Mouse (Mus musculus) midbrain, embryonic 10.5 days (tissue): ENCODE data around the gene Uqcrq. TPM values are rescaled to one million over a fixed set of nuclear protein-coding genes. Genes with fewer than 3 reads are reported as not detected.
"Not testable (repeated sequence)": the region's sequence is repeated elsewhere in the genome, so short reads cannot be mapped to it uniquely, and the experiment has no call there.

ENCODE experiments used
- DNase-seq: peaks from one replicate; pipeline ENCODE4 v3.0.0-alpha.2; 2017; ENCODE audit warnings: low spot score
- H3K27ac ChIP-seq: fragments of 300-500 bp; sonication (generic); replicated peaks from 2 replicates; pipeline ENCODE4 v1.5.1; 2016; ENCODE audit warnings: mild to moderate bottlenecking
- H3K27me3 ChIP-seq: fragments of 300-500 bp; sonication (generic); 2 replicates; pipeline ENCODE4 v1.6.1; 2016; ENCODE audit warnings: low read depth, mild to moderate bottlenecking; ENCODE audit not compliant: poor library complexity, severe bottlenecking
- H3K36me3 ChIP-seq: fragments of 300-500 bp; sonication (generic); 2 replicates; pipeline ENCODE4 v1.6.1; 2016; ENCODE audit warnings: mild to moderate bottlenecking, moderate library complexity
- H3K4me1 ChIP-seq: fragments of 300-500 bp; sonication (generic); 2 replicates; pipeline ENCODE4 v1.6.1; 2016
- H3K4me3 ChIP-seq: fragments of 300-500 bp; sonication (generic); 2 replicates; pipeline ENCODE4 v1.5.1; 2016; ENCODE audit warnings: mild to moderate bottlenecking, moderate library complexity
- H3K9me3 ChIP-seq: fragments of 300-500 bp; sonication (generic); replicated peaks from 2 replicates; pipeline ENCODE4 v1.6.1; 2016; ENCODE audit warnings: mild to moderate bottlenecking
- WGBS: fragments of 180-500 bp; shearing (Covaris S2); methylation state at CpG from one replicate; pipeline ENCODE4 v1.1.7; 2016; 5-methylcytosine and 5-hydroxymethylcytosine counted together
- polyA plus RNA-seq: library from polyadenylated mRNA; unstranded; fragments of >200 nt; fragmentation: Nextera tagmentation; extraction: Ambion mirVana; gene quantifications from 2 replicates; pipeline ENCODE4 v1.2.1, GENCODE M21; 2016

The Uqcrq gene
- polyA plus RNA-seq, 1 experiment from 2014 or later, result 602 TPM

DNA sequence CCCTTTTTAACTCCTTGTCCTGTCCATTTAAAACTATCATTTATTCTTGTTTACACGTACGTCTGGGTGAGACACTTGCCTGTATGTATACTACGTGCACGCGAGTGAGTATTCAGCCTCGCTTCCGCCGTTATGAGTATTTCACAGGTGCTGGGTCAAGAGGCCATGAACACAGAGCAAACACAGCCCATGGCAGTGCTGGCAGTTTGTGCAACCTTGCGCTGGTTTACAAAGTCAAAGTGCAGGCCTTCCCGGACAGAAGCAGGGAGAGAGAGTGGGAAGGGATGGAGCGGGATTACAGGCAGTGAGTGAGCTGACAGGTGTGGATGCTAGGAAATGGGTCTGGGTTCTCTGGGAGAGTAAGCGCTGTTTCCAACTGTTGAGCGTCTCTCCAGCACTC, 15.6 kb upstream of the Uqcrq start:
- WGBS, result 90% methylated on average over 13 of the region's 13 CpGs
- Histone ChIP-seq H3K4me3 (no peak overlapping the region), H3K36me3 (no peaks in the 10 kb centered on the region), H3K4me1 (no peaks in the 10 kb centered on the region), H3K9me3 (no peaks in the 10 kb centered on the region), H3K27ac (no peak overlapping the region), H3K27me3 (no peaks in the 10 kb centered on the region; the same call in 1 of the 2 replicates)
- DNase-seq, result no peak

DNA sequence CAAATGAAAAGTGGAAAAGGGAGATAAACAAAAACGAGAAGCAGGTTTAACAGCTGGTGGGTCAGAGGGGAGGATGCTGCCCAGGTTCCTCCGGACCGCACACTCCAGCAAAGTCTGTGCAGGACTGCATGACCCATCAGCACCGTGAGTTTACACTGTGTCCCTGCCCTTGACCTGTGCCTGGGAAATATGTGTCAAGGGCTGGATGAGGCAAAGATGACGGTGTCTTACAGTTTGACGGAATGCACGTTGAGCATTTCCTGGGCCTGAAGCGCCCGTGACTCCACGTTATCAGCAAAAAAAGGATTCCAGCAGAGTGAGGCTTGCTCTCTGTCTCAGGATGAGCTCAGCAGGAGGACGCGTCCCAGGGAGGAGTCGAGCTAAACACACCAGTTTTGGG, 14.9 kb upstream of the Uqcrq start:
- WGBS, result 59% methylated on average over 13 of the region's 13 CpGs
- DNase-seq, result no peak
- H3K27me3 ChIP-seq, result no peaks in the 10 kb centered on the region; the same call in 1 of the 2 replicates
- H3K27ac ChIP-seq, result no peak overlapping the region
- H3K4me3 ChIP-seq, result no peak overlapping the region
- H3K36me3 ChIP-seq, result no peaks in the 10 kb centered on the region
- H3K9me3 ChIP-seq, result no peaks in the 10 kb centered on the region
- no peaks in the 10 kb centered on the region for H3K4me1 ChIP-seq

DNA sequence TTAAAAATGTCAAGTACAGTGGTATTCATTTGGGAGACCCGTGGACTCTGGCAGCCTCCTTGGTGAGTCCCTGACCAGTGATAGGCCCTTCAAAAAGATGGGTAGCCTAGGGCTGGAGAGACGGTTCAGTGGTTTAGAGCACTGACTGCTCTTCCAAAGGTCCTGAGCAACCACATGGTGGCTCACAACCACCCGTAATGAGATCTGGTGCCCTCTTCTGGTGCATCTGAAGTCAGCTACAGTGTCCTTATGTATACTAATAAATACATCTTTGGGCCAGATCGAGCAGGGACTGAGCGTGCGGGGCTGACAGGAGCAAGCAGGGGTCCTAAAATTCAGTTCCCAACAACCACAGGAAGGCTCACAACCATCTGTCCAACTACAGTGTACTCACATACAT, 13.2 kb upstream of the Uqcrq start:
- Histone ChIP-seq H3K27ac (no peak overlapping the region), H3K4me1 (no peaks in the 10 kb centered on the region), H3K4me3 (no peak overlapping the region), H3K36me3 (no peaks in the 10 kb centered on the region), H3K9me3 (no peaks in the 10 kb centered on the region), H3K27me3 (no peaks in the 10 kb centered on the region)
- WGBS, result 45% methylated on average over 6 of the region's 6 CpGs
- no peak for DNase-seq

DNA sequence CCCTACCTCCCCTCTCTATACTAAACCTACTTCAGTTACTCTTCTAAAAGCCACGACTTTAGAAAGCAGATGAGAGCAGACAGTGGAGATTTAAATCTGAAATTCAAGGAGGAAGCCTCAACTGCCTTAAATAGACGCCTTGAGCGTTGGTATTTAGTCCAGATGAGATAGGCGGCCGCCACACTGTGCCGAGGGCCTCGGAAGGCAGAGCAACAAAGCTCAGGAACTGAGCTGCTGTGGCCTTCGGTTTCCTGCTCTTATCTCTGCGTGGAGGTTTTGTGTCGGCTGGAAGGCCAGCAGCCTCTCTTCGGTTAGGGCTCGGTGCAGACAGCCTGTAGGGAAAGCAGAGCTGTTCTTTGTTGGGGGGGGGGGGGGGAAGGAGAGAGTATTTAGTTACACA, 11.3 kb upstream of the Uqcrq start:
- Histone ChIP-seq H3K27me3 (no peaks in the 10 kb centered on the region), H3K4me1 (no peaks in the 10 kb centered on the region), H3K36me3 (no peaks in the 10 kb centered on the region), H3K4me3 (no peak overlapping the region), H3K9me3 (no peaks in the 10 kb centered on the region), H3K27ac (no peak overlapping the region)
- DNase-seq, result no peak
- WGBS, result 61% methylated on average over 12 of the region's 12 CpGs

DNA sequence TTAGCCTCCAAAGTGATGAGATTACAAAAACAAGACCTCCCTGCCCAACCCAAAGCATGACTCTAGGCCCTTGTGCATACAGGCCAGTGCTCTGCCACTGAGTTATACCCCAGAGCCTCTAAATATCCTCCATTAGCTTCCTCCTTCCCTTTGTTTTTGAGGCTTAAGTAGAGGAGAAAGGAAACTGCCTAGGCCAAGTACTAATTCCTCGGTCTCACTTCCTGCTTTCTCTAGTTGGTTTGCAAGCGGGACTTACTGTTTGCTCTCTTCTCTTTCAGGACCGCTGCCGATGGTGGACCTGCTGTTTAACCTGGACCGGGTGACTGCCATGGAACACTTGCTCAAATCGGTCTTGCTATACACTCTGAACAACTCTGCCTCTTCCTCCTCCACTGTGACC, 5.7 kb upstream of the Uqcrq start:
- Histone ChIP-seq H3K4me3 (no peak overlapping the region), H3K36me3 (no peaks in the 10 kb centered on the region), H3K27me3 (no peaks in the 10 kb centered on the region), H3K4me1 (peaks cover 5% of the 10 kb centered on the region), H3K27ac (no peak overlapping the region), H3K9me3 (no peaks in the 10 kb centered on the region)
- DNase-seq, result no peak
- 89% methylated on average over 6 of the region's 6 CpGs for WGBS

DNA sequence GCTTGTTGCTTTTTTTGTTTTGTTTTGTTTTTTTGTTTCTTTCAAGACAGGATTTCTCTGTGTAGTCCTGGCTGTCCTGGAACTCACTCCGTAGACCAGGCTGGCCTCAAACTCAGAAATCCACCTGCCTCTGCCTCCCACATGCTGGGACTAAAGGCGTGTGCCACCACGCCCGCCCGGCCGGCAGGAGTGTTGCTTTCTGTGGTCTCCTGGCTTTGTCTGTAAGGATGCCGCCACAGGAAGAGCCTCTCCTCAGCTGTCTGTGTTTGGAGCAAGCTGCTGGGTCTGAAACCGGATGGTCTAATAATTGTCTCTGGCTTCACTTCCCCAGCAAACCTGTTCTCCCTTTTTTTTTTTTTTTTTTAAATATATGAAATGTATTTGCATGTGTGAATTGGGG, 4.9 kb upstream of the Uqcrq start:
- Histone ChIP-seq H3K27me3 (no peaks in the 10 kb centered on the region), H3K4me1 (peaks cover 8% of the 10 kb centered on the region), H3K27ac (no peak overlapping the region), H3K9me3 (no peaks in the 10 kb centered on the region), H3K36me3 (no peaks in the 10 kb centered on the region), H3K4me3 (no peak overlapping the region)
- 86% methylated on average over 8 of the region's 8 CpGs for WGBS
- DNase-seq, result no peak

DNA sequence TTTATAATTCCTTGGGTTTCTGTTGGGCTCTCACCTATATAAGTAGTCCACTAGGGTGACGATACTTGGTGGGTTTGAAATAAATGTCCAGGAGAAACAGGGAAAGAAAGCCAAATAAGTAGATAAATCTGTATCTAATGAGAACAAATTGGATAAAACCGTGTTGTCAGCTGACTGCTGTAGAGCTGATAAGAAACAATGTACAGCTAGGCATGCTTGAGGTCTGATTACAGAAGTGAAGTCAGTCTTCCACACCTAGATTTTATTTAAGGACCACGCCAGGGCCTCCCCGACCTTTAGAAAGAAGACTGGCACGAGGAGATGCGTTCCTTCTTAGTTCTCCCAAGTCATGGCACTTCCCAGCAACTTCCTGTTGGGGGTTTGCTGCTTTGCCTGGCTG, 2.4 kb upstream of the Uqcrq start:
- no peaks in the 10 kb centered on the region for H3K9me3 ChIP-seq
- H3K27me3 ChIP-seq, result no peaks in the 10 kb centered on the region
- no peak overlapping the region for H3K27ac ChIP-seq
- 78% methylated on average over 6 of the region's 6 CpGs for WGBS
- H3K4me1 ChIP-seq, result peaks cover 19% of the 10 kb centered on the region
- no peak for DNase-seq
- no peak overlapping the region for H3K4me3 ChIP-seq
- peaks cover 12% of the 10 kb centered on the region for H3K36me3 ChIP-seq

DNA sequence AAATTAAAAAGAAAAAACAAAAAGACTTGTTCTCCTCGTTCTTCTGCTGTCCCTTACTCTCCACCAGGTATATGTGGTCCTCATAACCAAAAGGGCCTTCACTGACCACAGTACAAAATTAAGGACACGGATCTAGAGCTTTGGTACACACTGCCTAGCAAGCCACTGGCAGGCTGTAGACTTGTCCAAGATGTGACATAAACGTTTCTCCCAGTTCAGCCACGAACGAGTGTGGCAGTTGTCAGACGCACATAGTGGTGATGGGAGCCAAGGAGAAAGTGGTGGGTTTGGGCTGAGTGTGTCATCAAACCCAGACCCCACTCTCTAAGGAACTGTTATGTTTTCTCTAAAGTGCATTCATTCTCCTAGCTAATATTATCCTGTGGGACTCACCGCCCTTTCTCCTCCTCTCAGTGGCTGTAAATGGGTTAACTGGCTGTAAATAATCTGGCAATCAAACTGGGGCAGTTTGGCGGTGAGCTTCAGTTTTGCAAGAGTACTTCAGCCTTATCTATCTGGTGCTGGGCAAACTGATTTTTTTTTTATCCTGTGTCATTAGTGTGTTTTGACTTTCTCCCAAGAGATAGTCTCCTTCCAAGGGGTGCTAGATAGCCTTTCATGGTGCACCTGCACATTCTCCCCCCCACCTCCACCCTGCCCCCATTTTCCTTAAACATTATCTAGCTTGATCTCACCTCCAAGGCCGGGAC, 871 bp upstream of the Uqcrq start:
- peak overlapping the region; percentile 93 for H3K4me3 ChIP-seq
- WGBS, result 26% methylated on average over 9 of the region's 9 CpGs
- H3K27me3 ChIP-seq, result no peaks in the 10 kb centered on the region
- peak overlapping the region; percentile 86 for H3K27ac ChIP-seq
- no peaks in the 10 kb centered on the region for H3K9me3 ChIP-seq
- DNase-seq, result peak; percentile 22
- peaks cover 21% of the 10 kb centered on the region for H3K36me3 ChIP-seq
- H3K4me1 ChIP-seq, result peaks cover 19% of the 10 kb centered on the region

DNA sequence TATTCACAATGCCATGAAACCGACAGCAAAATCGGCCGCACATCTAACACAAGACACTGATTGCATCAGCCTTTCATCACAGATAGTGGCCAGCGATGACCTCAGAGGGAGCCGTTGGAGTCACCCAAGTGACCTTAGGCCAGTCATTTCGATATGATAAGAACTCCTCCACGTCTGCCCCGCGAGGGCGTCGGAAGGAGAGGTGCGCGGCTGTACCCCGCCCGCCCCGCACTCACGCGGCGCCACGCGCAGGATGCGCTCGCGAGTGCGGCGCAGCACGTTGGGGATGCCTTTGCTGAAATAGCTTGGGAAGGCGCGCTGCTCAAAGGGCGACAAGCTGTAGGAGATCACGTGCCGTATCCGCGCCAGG, 346 bp downstream of the Uqcrq start:
- DNase-seq, result no peak
- H3K36me3 ChIP-seq, result peaks cover 21% of the 10 kb centered on the region
- peaks cover 19% of the 10 kb centered on the region for H3K4me1 ChIP-seq
- H3K4me3 ChIP-seq, result peak overlapping the region; percentile 93
- WGBS, result under 1% methylated on average over 34 of the region's 34 CpGs
- H3K27ac ChIP-seq, result peak overlapping the region; percentile 86
- no peaks in the 10 kb centered on the region for H3K27me3 ChIP-seq
- no peaks in the 10 kb centered on the region for H3K9me3 ChIP-seq

DNA sequence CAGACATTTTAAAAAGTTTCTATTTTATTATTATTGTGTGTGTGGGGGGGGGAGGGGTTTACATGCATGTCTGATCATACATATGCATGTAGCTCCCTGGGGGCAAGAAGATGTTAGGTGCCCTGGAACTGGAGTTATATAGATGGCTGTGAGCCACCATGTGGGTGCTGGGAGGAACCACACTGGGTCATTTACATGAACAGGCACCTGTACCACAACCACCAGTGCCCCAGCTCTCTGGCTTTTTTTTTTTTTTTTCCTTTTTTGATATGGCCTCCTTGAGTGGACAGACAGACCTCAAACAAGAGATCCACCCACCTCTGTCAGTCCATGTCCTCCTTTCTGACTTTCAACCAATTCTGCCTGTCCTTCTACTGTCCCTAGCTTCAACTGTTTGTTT, 1.4 kb downstream of the Uqcrq start:
- no peak for DNase-seq
- Histone ChIP-seq H3K4me1 (peaks cover 19% of the 10 kb centered on the region), H3K27ac (no peak overlapping the region), H3K36me3 (peaks cover 21% of the 10 kb centered on the region), H3K4me3 (peak overlapping the region; percentile 93), H3K27me3 (no peaks in the 10 kb centered on the region), H3K9me3 (no peaks in the 10 kb centered on the region)

DNA sequence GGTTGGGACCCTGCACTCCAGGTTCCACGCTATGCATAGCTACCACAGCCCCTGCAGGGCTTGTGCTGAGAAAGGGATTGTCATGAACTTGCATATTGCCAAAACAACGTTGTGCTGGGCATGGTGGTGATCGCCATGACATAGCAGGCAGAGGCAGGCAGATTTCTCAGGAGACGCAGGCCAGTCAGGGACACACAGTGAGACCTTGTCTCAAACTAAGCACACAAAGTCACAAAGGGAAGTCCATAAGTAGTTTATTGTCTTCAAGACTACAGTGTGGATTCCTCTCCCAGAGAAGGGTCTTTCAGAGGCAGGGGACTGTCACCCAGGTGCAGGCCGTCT, 1.9 kb downstream of the Uqcrq start:
- Histone ChIP-seq H3K27me3 (no peaks in the 10 kb centered on the region), H3K27ac (no peak overlapping the region), H3K4me3 (no peak overlapping the region), H3K4me1 (peaks cover 19% of the 10 kb centered on the region), H3K36me3 (peaks cover 21% of the 10 kb centered on the region), H3K9me3 (no peaks in the 10 kb centered on the region)
- 98% methylated on average over 5 of the region's 5 CpGs for WGBS
- DNase-seq, result no peak

DNA sequence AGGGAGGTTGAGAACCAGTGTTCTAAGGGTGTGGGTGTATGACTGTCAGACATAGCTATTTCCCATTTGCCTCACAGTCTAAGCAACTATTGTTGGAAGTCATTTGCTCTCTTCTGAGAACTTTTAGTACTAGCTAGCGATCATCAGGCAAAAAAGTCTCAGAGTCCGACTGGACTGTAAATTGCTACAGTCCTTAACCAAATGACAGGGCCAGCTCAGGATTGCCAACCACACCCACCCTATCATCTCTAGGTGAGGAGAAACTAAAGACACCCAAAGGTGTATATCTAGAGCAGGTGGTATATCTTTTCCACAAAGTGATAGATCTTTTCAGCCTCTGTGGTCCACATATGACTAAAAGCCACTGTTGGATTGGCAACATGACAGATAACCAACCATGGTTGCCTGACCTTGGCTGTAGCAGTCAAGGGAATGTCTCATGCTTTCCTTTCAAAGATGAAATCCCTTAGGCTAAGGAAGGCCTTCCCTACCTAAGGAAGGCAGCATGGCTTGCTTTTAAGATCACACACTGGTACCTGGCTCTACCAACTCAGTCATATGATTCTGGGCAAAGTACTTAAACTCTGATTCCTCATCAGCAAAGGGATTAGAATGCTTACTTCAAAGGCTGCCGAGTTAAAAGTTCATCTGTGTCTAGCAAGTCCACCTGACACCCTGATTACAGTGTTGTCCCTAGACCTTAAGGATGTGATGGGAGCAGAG, 2.5 kb downstream of the Uqcrq start:
- DNase-seq, result no peak
- WGBS, result 91% methylated on average over 3 of the region's 3 CpGs
- Histone ChIP-seq H3K27me3 (no peaks in the 10 kb centered on the region), H3K36me3 (peaks cover 21% of the 10 kb centered on the region), H3K9me3 (no peaks in the 10 kb centered on the region), H3K27ac (no peak overlapping the region), H3K4me1 (peaks cover 19% of the 10 kb centered on the region), H3K4me3 (no peak overlapping the region)

DNA sequence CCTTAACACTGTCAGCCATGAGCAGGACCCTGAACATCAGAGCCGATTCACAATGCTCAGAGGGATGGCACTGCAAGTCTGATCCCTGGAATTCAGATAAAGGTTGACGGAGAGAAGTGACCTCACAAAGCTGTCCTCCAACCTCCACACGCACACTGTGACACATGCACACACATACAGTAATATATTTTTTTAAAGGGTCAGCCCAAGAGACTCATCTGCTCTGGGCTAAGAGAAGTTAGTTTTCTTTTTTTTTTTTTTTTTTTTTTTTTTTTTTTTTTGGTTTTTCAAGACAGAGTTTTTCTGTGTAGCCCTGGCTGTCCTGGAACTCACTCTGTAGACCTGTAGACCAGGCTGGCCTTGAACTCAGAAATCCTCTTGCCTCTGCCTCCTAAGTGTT, 3.7 kb downstream of the Uqcrq start:
- DNase-seq, H3K27me3 ChIP-seq, H3K9me3 ChIP-seq, H3K4me3 ChIP-seq, H3K27ac ChIP-seq: not testable (repeated sequence)
- H3K4me1 ChIP-seq, result peaks cover 19% of the 10 kb centered on the region
- WGBS, result 90% methylated on average over 3 of the region's 3 CpGs
- peaks cover 25% of the 10 kb centered on the region for H3K36me3 ChIP-seq
